Mouse (Mus musculus): ENCODE measurements around the gene Cish. TPM values are rescaled to one million over a fixed set of nuclear protein-coding genes. Genes with fewer than 3 reads are reported as not detected.
A peak's percentile ranks its signal among the peaks of the same experiment; 100 is the strongest.

The Cish gene
- polyA plus RNA-seq, 1 experiment from 2014 or later = 5.4 TPM

DNA sequence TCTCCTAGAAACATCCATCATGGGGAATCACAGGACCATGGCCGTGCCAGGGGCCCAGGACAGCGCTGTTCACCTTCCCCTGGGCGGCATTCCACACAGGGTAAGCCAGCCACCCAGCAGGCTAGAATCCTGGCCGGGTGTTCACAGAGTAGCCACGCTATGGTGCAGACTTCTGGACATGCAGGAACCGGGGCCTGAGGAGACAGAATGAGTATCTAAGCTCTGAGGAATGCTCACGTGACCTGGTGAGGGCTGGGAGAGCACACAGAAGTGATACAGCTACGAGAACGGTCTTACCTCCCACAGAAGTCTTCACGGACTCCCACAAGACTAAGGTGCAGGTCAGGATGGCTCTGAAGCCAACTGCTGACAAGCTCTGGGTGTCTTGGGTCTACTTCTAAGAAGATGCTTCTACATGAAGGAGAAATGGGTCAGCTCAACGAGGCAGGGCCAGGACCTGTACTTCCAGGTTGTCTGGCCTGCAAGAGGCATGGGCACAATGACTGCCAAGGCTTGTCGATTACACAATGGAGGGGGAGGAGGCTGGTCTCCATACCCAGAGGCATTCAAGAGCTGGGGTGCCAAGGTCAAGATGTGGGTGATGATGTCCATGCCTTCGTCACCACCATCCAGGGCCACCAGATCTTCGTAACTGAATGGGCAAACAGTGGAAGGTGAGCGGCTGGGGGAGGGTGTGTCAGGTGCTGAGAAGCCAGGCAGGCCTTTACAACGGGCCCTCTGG is 32.2 kb downstream of the Cish start:
- no peaks in the 10 kb centered on the region for H3K9me3 ChIP-seq (ENCODE audit: control insufficient read depth, low read length)
- H3K36me3 ChIP-seq (ENCODE audit: control insufficient read depth, insufficient read depth, low read length) = 0 out of 2 replicates have a peak, but pooled peaks cover 6% of the 10 kb centered on the region
- no peak overlapping the region for H3K9ac ChIP-seq (replicated peaks; ENCODE audit: low read depth, low read length)
- H3K4me3 ChIP-seq (ENCODE audit: low read depth, low read length) = no peak overlapping the region
- no peak overlapping the region for H3K27ac ChIP-seq (ENCODE audit: low read depth, low read length)
- no peak overlapping the region for H3K4me2 ChIP-seq (ENCODE audit: low read depth, low read length)
- no peak for ATAC-seq (ENCODE audit: low read depth)
- H3K27me3 ChIP-seq (ENCODE audit: control insufficient read depth, insufficient read depth, low read length) = no peaks in the 10 kb centered on the region
- H3K4me1 ChIP-seq (ENCODE audit: control insufficient read depth, insufficient read depth, low read length) = no peaks in the 10 kb centered on the region
- 90% methylated on average over 16 of the region's 16 CpGs for WGBS

DNA sequence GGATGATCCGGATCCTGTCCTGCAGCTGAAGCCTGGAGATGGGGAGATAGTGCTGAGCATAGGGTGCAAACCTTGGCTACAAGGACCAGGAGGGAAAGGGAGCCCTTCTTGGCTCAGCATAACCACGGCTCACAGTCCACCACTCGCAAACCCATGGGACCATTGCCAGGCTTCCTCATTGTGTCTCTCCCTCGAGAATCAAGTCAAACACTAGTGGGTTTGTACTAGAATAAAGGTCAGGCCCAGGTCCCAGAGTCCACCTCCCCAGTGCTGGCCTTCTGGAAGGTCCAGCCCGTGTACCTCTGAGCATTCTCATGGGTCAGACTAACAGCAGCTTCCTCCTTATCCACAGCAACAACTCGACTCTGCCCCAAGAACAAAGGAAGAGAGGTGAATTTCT is 35.0 kb downstream of the Cish start:
- no peak overlapping the region for H3K27ac ChIP-seq (ENCODE audit: low read depth, low read length)
- H3K27me3 ChIP-seq (ENCODE audit: control insufficient read depth, insufficient read depth, low read length) = no peaks in the 10 kb centered on the region
- no peak overlapping the region for H3K4me3 ChIP-seq (ENCODE audit: low read depth, low read length)
- ATAC-seq (ENCODE audit: low read depth) = no peak
- H3K36me3 ChIP-seq (ENCODE audit: control insufficient read depth, insufficient read depth, low read length) = 0 out of 2 replicates have a peak, but pooled peaks cover 6% of the 10 kb centered on the region
- no peak overlapping the region for H3K4me2 ChIP-seq (ENCODE audit: low read depth, low read length)
- no peaks in the 10 kb centered on the region for H3K9me3 ChIP-seq (ENCODE audit: control insufficient read depth, low read length)
- H3K4me1 ChIP-seq (ENCODE audit: control insufficient read depth, insufficient read depth, low read length) = no peaks in the 10 kb centered on the region
- H3K9ac ChIP-seq (replicated peaks; ENCODE audit: low read depth, low read length) = no peak overlapping the region
- WGBS = 79% methylated on average over 6 of the region's 6 CpGs

DNA sequence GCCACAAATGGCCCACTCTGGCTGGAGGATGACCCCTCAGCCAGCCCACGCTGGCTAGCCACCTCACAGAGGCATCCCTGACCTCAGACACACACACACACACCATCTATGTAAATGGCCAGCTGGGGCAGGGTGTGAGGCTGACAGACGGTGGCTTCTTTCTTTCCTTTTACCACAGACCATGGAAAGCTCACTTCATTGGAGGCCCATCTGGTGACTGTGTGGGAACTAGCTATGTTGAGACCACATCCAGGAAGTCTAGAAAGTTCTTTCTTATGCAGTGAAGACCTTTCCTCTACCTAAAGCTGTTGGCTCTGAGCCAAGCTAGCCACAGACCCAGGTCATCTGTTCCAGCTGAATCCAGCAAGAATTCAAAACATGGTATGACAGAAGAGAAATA is 37.9 kb downstream of the Cish start:
- 77% methylated on average over 2 of the region's 2 CpGs for WGBS
- no peak for ATAC-seq (ENCODE audit: low read depth)

DNA sequence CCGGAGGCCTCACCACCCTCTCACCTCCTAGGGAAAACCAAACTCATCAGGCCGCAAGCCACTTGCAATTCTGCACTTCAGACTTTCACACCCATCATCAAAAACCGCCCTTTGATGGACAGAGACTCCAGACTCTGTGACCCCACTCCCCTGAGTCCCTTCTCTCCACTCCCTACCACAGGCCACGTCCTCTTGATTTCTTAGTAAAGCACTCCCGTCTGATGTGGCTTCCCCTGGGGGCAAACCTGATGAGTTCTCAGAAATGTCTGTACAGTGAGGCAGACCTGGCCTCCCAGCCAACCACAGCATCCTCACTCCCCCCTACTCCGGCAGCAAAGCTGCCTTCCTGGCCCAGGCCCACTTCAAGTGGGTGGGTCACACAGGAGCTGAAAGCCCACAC is 38.5 kb downstream of the Cish start:
- no peak overlapping the region for H3K27ac ChIP-seq (ENCODE audit: low read depth, low read length)
- H3K9me3 ChIP-seq (ENCODE audit: control insufficient read depth, low read length) = no peaks in the 10 kb centered on the region
- H3K36me3 ChIP-seq (ENCODE audit: control insufficient read depth, insufficient read depth, low read length) = 0 out of 2 replicates have a peak, but pooled peaks cover 6% of the 10 kb centered on the region
- H3K4me2 ChIP-seq (ENCODE audit: low read depth, low read length) = no peak overlapping the region
- H3K9ac ChIP-seq (replicated peaks; ENCODE audit: low read depth, low read length) = no peak overlapping the region
- 86% methylated on average over 6 of the region's 6 CpGs for WGBS
- H3K4me1 ChIP-seq (ENCODE audit: control insufficient read depth, insufficient read depth, low read length) = peaks cover 11% of the 10 kb centered on the region
- no peak overlapping the region for H3K4me3 ChIP-seq (ENCODE audit: low read depth, low read length)
- H3K27me3 ChIP-seq (ENCODE audit: control insufficient read depth, insufficient read depth, low read length) = no peaks in the 10 kb centered on the region
- ATAC-seq (ENCODE audit: low read depth) = no peak

More for the DNA sequence above, 37.9 kb downstream of the Cish start:
- Histone ChIP-seq H3K36me3 (ENCODE audit: control insufficient read depth, insufficient read depth, low read length) (0 out of 2 replicates have a peak, but pooled peaks cover 6% of the 10 kb centered on the region), H3K9me3 (ENCODE audit: control insufficient read depth, low read length) (no peaks in the 10 kb centered on the region), H3K27ac (ENCODE audit: low read depth, low read length) (no peak overlapping the region), H3K4me3 (ENCODE audit: low read depth, low read length) (no peak overlapping the region), H3K4me1 (ENCODE audit: control insufficient read depth, insufficient read depth, low read length) (peaks cover 8% of the 10 kb centered on the region), H3K4me2 (ENCODE audit: low read depth, low read length) (no peak overlapping the region), H3K27me3 (ENCODE audit: control insufficient read depth, insufficient read depth, low read length) (no peaks in the 10 kb centered on the region), H3K9ac (replicated peaks; ENCODE audit: low read depth, low read length) (no peak overlapping the region)

DNA sequence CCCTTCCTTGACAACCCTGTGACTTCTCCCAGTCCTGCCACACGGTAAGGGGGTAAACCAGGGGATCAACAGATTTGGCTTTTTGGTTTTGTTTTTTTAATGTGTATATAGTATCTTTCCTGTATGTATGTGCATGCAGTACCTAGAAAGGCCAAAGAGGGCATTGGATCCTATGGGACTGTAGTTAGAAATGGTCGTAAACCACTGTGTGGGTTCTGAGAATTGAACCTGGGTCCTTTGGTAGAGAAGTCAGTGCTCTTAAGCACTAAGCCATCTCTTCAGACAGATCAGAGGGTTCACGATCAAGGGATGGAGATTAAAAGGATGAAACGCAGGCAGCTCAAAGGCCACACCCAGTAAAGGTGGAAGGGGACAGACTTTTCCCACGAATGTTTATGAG is 39.2 kb downstream of the Cish start:
- ATAC-seq (ENCODE audit: low read depth) = no peak
- Histone ChIP-seq H3K27ac (ENCODE audit: low read depth, low read length) (no peak overlapping the region), H3K9ac (replicated peaks; ENCODE audit: low read depth, low read length) (no peak overlapping the region), H3K4me1 (ENCODE audit: control insufficient read depth, insufficient read depth, low read length) (peaks cover 16% of the 10 kb centered on the region), H3K4me3 (ENCODE audit: low read depth, low read length) (no peak overlapping the region), H3K9me3 (ENCODE audit: control insufficient read depth, low read length) (no peaks in the 10 kb centered on the region), H3K27me3 (ENCODE audit: control insufficient read depth, insufficient read depth, low read length) (no peaks in the 10 kb centered on the region), H3K4me2 (ENCODE audit: low read depth, low read length) (no peak overlapping the region), H3K36me3 (ENCODE audit: control insufficient read depth, insufficient read depth, low read length) (0 out of 2 replicates have a peak, but pooled peaks cover 6% of the 10 kb centered on the region)
- WGBS = 89% methylated on average over 5 of the region's 5 CpGs

DNA sequence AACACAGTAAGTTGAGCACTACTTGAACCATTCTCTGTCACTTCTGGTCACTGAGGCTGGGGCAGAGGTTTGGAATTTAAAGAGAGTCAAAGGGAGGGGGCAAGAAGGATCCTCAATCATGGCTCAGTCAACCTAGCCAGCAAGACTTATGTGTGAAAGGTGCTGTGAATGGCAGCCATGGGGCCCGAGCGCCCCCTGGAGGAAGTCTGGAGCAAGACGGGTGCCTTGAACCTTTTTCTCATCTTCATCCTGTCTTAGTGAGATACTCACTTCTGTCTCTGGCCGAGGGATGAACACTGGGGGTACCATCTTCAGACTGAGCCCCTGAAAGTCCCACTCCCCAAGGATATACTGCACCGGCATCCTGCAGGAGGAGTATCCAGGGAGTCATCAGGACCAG is 40.1 kb downstream of the Cish start:
- no peak overlapping the region for H3K9ac ChIP-seq (replicated peaks; ENCODE audit: low read depth, low read length)
- WGBS = 15% methylated on average over 5 of the region's 5 CpGs
- no peak overlapping the region for H3K27ac ChIP-seq (ENCODE audit: low read depth, low read length)

DNA sequence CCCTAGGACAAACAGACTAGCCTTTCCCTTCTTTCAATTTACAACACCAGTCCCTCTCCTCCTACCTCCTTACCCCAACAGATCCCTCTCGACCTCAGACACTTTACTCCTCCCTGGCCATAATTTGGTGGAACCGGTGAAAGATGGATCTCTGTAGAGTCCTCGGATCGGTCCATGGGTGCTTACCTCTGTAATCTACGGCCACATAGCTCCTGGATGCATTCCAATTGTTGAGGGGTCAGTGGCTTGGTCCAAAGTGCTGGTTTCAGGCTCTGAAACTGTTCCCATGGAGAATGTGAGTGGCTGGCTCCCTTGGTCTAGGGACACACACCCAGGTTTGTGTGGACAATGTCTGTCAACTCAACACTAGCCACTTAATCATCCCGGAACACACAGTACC is 40.6 kb downstream of the Cish start:
- WGBS = 88% methylated on average over 6 of the region's 6 CpGs
- H3K27ac ChIP-seq (ENCODE audit: low read depth, low read length) = no peak overlapping the region
- ATAC-seq (ENCODE audit: low read depth) = no peak
- H3K9ac ChIP-seq (replicated peaks; ENCODE audit: low read depth, low read length) = no peak overlapping the region
- H3K9me3 ChIP-seq (ENCODE audit: control insufficient read depth, low read length) = no peaks in the 10 kb centered on the region
- H3K36me3 ChIP-seq (ENCODE audit: control insufficient read depth, insufficient read depth, low read length) = 0 out of 2 replicates have a peak, but pooled peaks cover 6% of the 10 kb centered on the region
- no peak overlapping the region for H3K4me3 ChIP-seq (ENCODE audit: low read depth, low read length)
- H3K4me2 ChIP-seq (ENCODE audit: low read depth, low read length) = no peak overlapping the region
- H3K27me3 ChIP-seq (ENCODE audit: control insufficient read depth, insufficient read depth, low read length) = no peaks in the 10 kb centered on the region
- peaks cover 20% of the 10 kb centered on the region for H3K4me1 ChIP-seq (ENCODE audit: control insufficient read depth, insufficient read depth, low read length)

More for the DNA sequence above, 40.1 kb downstream of the Cish start:
- Histone ChIP-seq H3K9me3 (ENCODE audit: control insufficient read depth, low read length) (no peaks in the 10 kb centered on the region), H3K27me3 (ENCODE audit: control insufficient read depth, insufficient read depth, low read length) (no peaks in the 10 kb centered on the region), H3K4me2 (ENCODE audit: low read depth, low read length) (no peak overlapping the region), H3K4me3 (ENCODE audit: low read depth, low read length) (no peak overlapping the region), H3K36me3 (ENCODE audit: control insufficient read depth, insufficient read depth, low read length) (0 out of 2 replicates have a peak, but pooled peaks cover 6% of the 10 kb centered on the region), H3K4me1 (ENCODE audit: control insufficient read depth, insufficient read depth, low read length) (peaks cover 17% of the 10 kb centered on the region)
- no peak for ATAC-seq (ENCODE audit: low read depth)

DNA sequence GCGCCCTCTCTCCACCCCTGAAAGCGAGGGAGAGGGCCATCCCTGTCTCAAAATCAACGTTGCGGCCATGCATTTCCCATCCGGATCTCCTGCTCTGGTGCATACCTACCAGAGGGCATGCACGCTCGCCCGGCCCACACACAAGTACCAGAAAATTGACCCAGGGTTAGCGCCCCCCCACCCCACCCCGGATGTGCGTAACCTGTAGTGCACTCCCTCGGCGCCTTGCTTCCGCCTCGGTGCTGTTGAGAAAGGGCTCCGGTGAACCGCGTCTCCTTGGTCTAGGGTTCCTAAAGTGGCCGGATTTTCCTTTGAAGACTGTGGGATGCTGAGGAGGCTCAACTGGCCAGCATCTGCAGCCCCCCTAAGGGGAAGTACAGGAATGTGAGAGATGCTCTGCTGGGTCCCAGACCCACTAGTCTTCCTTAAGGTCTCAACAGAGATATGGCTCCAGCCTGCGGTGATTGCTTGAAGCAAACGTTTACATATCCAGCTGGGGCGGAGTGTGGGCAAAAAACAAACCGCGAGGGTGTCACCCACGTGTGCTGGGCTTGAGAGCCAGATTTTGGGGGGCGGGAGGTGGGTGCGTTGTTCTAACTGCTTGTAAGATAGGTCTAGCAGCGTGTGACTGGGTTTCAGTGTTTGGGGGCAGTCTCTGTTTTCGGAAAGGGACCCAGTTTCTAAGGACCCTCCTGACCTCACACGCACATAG is 42.5 kb downstream of the Cish start, which contains the start of gene Hemk1:
Gene Hemk1 (minus strand): TSS at position 179 of the 712 bp plus-strand sequence.
- H3K9ac ChIP-seq (replicated peaks; ENCODE audit: low read depth, low read length) = peak within 1 kb of the TSS; percentile 69
- H3K4me3 ChIP-seq (ENCODE audit: low read depth, low read length) = peak within 1 kb of the TSS; percentile 59
- H3K27me3 ChIP-seq (ENCODE audit: control insufficient read depth, insufficient read depth, low read length) = no peaks in the 10 kb centered on the region
- H3K27ac ChIP-seq (ENCODE audit: low read depth, low read length) = peak within 1 kb of the TSS; percentile 60
- 4% methylated on average over 30 of the region's 30 CpGs for WGBS
- no peaks in the 10 kb centered on the region for H3K9me3 ChIP-seq (ENCODE audit: control insufficient read depth, low read length)
- H3K4me2 ChIP-seq (ENCODE audit: low read depth, low read length) = peak within 1 kb of the TSS; percentile 92
- H3K36me3 ChIP-seq (ENCODE audit: control insufficient read depth, insufficient read depth, low read length) = no peaks in the 10 kb centered on the region
- H3K4me1 ChIP-seq (ENCODE audit: control insufficient read depth, insufficient read depth, low read length) = peaks cover 20% of the 10 kb centered on the region
- ATAC-seq (ENCODE audit: low read depth) = peak; percentile 78

All from neural tube, embryonic 14.5 days (tissue).